Mouse (Mus musculus): Measurements from ENCODE around the gene Ccdc187.

Gene Ccdc187

DNA sequence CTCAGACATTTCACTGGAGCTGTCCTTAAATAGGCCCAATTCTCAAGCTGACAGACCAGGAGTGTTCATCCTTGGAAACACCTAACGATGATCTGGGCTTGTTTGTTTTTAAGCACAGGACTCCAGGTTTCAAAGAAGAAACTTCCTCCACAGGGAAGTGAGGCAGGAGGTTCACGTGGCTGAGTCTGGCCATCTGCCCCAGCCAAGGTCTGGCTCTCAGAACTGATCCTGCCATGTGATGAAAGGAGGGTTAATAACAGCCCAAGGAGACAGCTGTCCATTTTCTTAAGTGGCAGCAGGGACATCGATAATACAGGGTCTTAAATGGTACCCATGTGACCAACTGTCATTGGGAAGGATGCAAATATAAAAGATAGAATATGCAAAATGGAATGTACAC lies 84.8 kb downstream of the Ccdc187 start:
- DNase-seq (ENCODE audit: low spot score) = no peak

DNA sequence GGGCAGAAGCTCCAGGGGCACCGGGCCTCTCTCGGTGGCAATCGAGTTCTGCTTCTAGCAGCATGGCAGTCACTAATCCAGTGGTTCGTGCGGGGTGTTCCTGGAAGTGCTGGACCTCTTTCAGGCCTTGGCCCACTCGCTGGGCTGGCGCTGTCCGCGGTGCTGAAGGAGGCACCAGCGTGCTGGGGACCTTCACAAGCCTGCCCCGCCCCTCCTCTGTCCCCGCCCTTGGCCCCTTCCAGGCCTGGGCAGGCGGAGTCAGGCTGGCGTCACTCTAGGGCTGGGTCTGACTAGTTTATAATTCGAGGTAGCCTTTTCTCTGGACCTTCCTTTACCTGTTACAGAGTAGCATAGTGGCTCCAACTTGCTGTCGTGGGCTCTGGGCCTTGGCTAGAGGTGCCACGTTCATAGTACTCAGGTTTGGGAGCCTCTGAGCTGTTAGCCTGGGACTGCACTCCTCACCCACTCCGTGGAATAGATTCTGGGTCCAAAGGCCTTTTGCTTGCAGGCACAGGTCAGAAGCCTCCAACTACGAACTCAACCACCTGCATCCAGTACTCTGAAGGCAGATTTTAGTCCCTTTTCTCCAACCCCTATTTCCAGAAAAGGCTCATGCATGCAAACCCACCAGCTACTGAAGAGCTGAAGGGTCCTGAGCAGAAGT lies 86.1 kb downstream of the Ccdc187 start, which contains the start of gene Lhx3:
Gene Lhx3 (minus strand): TSS at position 164 of the 664 bp plus-strand sequence.
- peak; percentile 93 for DNase-seq (ENCODE audit: low spot score)

DNA sequence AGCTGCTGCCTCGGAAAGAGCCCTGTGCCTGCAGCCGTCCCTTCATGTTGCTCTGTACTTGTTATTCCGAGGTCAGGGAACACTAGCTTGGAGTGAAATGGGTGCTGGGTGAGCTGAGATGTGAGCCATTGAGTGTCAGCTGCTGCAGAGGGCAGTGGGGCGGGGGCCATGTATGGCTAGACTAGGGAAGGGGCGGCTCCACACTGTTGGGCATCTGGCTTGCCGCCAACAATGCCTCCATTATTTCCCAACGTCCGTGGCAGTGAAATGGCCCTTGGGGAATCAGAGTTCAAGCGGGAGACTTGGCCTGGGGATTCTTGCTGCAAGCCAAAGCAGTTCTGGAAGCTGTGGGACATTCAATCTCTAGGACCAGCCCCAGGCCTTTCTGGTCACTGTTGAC lies 86.8 kb downstream of the Ccdc187 start:
- no peak for DNase-seq (ENCODE audit: low spot score)

DNA sequence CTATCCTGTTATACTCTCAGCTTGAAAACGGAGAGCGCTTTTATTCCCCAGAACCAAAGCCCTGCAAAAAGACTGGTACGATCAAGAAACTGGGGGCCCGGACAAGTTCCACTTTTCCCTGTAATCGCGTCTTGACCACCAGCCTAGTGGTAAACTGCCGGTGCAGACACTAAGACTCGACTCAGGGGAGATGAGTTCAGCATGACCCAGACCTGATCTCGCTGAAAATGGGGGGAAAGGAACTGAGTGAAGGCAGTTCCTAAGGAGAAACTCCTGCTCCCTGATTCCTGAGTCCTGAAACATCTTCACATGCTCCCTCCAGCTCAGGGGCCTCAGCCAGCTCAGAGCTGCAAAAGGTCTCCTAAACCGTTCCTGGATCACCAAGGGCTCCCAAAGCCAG lies 88.6 kb downstream of the Ccdc187 start:
- DNase-seq (ENCODE audit: low spot score) = no peak

DNA sequence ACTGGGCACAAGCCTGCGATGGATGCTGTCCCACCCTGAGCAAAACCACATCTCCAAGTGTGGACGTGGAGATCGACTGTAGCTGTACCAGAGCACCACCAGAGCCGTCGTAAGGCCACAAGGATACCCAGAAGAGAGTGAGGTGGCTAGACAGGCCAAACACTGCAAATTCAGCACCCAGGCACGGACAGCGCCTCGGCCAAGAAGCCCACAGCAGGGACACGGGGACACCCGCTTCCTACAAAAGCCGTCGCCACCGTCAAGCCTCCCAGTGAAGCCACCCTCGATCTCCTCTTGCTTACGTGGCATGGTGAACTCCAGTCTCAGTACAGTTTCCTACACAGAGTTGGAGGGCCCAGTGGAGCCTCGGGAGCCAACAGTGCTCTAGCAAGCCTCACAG lies 89.2 kb downstream of the Ccdc187 start:
- peak; percentile 31 for DNase-seq (ENCODE audit: low spot score)

DNA sequence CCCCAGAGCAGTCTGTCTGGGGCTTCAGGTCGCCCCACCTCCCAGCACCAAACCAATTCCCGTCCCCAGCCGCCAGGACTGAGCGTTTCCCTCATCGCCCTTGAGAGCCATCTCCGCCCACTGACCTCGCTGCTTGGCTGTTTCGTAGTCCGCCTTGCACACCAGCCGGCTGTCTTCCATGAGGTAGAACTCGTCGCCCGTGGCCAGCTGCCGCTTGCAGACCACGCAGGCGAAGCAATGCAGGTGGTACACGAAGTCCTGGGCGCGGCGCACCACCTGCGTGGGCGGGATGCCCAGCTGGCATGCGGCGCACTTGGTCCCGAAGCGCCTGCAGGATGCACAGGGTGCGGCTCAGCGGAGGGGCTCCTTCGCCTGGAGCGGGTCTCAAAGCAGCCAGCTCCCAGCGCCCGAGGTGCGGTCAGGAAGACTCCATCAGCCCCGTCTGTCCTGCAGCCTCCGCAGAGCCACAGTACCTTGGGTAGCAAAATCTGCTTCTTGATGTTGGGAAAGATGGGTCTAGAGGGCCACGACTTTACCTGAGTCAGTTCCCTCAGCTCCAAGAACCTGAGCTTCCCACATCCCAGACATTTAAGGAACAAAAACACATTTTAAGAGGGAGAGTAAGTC lies 91.4 kb downstream of the Ccdc187 start:
- DNase-seq (ENCODE audit: low spot score) = no peak

DNA sequence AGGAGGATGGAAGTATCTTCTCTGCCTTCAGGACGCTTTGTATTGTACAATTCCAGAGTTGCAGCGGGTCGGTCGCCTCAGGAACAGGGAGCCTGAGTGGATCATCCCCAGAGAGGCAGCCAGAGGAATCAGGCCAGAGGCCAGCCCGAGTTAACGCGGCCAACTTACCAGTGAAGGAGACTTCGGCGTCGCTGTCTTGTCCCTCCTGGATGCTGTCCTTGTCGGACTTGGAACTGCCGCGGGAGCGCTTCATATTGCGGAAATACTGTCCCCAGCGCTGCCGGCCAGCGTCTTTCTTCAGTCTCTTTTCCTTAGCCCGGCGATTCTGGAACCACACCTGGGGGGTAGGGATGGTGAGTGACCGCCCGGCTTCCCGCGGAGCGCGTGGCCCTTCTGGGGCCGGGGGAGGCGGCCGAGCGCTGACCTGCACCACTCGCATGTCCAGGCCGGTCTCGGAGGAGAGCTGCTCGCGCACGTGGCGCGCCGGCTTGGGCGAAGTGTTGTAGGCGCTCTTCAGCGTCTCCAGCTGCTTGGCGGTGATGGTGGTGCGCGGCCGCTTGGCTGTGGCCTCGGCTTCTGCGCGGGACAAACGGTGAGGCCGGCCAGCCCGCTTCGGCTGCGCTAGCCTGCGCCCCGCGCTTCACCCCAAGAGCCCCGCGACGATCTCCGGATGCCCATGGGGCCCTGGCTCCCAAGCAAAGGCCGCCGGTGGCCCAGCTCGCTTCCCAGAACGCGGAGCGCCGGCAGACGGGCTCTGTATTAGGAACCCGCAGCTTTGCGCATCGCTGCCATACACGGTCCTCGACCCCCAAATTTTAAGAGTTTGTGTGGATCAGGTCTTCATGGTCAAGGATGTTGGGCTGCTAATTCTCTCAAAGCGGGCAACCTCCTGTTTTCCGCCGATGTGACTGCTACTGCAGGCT lies 92.2 kb downstream of the Ccdc187 start:
- no peak for DNase-seq (ENCODE audit: low spot score)

DNA sequence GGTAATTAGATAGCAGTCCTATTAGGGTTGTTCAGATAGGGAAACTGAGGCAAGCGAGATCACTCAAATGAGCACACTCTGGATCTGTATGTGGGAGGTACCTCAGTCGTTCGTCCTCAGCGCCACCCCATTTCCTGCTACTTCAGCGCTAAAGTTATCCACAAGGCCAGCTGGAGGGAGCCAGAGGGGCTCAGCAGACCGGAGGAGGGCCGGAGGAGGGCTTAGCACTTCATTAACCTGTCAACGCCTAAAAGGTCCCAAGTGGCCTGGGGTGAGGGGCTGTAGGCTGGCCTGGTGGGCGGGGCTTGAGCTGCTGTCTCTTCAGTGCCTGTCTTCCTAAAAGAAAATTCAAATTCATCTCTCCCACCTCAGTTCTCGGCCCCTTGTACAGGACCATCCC lies 95.9 kb downstream of the Ccdc187 start:
- DNase-seq (ENCODE audit: low spot score) = no peak

DNA sequence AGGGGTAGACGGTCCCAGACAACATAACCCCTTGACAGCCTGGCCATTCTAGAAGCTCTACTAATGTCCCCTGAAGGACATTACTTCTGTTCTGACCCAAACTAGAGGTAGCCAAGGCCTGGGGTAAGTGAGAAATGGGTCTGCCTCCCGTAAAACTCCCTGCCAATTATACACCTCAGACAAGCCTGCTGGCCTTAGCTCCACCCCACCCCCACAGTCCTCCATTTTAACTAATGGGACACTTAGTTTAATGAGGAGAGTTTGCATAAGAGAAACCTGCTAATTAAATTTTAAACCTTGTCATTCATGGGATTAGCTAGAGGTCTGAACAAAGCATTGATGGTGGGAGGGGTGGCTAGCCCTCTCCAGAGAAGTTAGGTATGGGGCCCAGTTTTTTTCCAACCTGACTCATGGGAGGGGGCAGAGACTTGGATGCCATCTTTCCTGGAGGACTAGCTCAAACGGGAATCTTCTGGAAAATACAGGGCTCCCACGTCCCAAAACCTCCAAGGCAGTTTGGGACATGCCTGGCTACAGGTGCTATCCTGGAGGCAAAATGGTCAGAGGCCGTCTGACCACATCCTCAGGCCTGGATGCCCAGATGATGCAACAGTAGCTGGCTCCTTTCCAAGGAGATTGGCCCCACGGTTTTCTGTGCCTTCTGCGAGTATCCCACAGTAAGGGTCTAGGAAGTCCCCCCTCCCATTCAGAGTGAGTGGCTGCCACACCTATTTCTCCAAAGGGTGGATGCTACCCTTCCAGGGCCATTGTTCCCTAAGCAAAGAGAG lies 99.6 kb downstream of the Ccdc187 start:
- DNase-seq (ENCODE audit: low spot score) = no peak

Measured in ovary, postnatal 14 days (tissue).